Mouse (Mus musculus): ENCODE results near the gene Sult4a1. TPM values are rescaled to one million over a fixed set of nuclear protein-coding genes. Genes with fewer than 3 reads are reported as not detected.

The Sult4a1 gene
- total and polyA plus RNA-seq, 2 experiments from 2014 or later: 155 to 248 TPM

DNA sequence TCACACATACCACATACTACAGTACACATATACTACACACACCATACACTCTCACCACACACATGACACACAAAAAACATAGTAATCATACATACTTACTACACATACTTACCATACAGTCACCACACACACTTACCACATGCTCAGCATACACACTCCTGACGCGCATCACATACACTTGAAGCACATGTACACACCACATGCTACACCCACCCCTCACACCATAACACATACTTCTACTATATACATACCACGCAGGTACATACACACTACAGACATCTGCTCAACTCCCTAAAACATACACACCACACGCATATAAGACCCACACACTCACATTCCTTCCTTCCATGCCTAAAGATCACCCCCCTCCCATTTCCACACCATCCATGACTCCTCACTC is 52.3 kb downstream of the Sult4a1 start:
- Histone ChIP-seq H3K4me1 (ENCODE audit: insufficient read depth, low read length) (peaks cover 3% of the 10 kb centered on the region; the same call in 1 of the 2 replicates), H3K4me2 (ENCODE audit: low read depth, low read length) (no peak overlapping the region), H3K4me3 (ENCODE audit: low read length) (no peak overlapping the region), H3K9ac (replicated peaks; ENCODE audit: low read length) (no peak overlapping the region), H3K36me3 (ENCODE audit: insufficient read depth, low read length) (no peaks in the 10 kb centered on the region), H3K27me3 (ENCODE audit: insufficient read depth, low read length) (no peaks in the 10 kb centered on the region), H3K9me3 (ENCODE audit: low read length) (no peaks in the 10 kb centered on the region), H3K27ac (no peak overlapping the region)
- TF ChIP-seq CTCF (IDR thresholded peaks at IDR 0.05; ENCODE audit: low read depth): no peak
- WGBS: 95% methylated on average over 4 of the region's 4 CpGs
- no peak for DNase-seq (ENCODE audit: low spot score)
- peak; percentile 27 for ATAC-seq

- no peak for TF ChIP-seq CTCF (IDR thresholded peaks at IDR 0.05; ENCODE audit: low read depth)
- Histone ChIP-seq H3K4me2 (ENCODE audit: low read depth, low read length) (no peak overlapping the region), H3K9ac (replicated peaks; ENCODE audit: low read length) (no peak overlapping the region), H3K36me3 (ENCODE audit: insufficient read depth, low read length) (no peaks in the 10 kb centered on the region), H3K4me3 (ENCODE audit: low read length) (no peak overlapping the region), H3K9me3 (ENCODE audit: low read length) (no peaks in the 10 kb centered on the region), H3K27me3 (ENCODE audit: insufficient read depth, low read length) (no peaks in the 10 kb centered on the region), H3K4me1 (ENCODE audit: insufficient read depth, low read length) (peaks cover 3% of the 10 kb centered on the region; the same call in 1 of the 2 replicates), H3K27ac (no peak overlapping the region)
- ATAC-seq (no peak), DNase-seq (ENCODE audit: low spot score) (no peak)
- WGBS: 79% methylated on average over 9 of the region's 9 CpGs
Observed at GRCm38 (mm10) chr15:84052390-84052789, 53.2 kb downstream of the Sult4a1 start.

GRCm38 (mm10) chr15:84049570-84049969 is 56.0 kb downstream of the Sult4a1 start:
- no peak overlapping the region for H3K4me2 ChIP-seq (ENCODE audit: low read depth, low read length)
- WGBS: 66% methylated on average over 7 of the region's 7 CpGs
- DNase-seq (ENCODE audit: low spot score) (no peak), ATAC-seq (no peak)
- H3K36me3 ChIP-seq (ENCODE audit: insufficient read depth, low read length): no peaks in the 10 kb centered on the region
- no peak overlapping the region for H3K4me3 ChIP-seq (ENCODE audit: low read length)
- H3K9me3 ChIP-seq (ENCODE audit: low read length): no peaks in the 10 kb centered on the region; the same call in 1 of the 2 replicates
- no peak overlapping the region for H3K9ac ChIP-seq (replicated peaks; ENCODE audit: low read length)
- H3K27ac ChIP-seq: no peak overlapping the region
- TF ChIP-seq CTCF (IDR thresholded peaks at IDR 0.05; ENCODE audit: low read depth): no peak
- H3K27me3 ChIP-seq (ENCODE audit: insufficient read depth, low read length): no peaks in the 10 kb centered on the region
- peaks cover 3% of the 10 kb centered on the region; the same call in 1 of the 2 replicates for H3K4me1 ChIP-seq (ENCODE audit: insufficient read depth, low read length)

DNA sequence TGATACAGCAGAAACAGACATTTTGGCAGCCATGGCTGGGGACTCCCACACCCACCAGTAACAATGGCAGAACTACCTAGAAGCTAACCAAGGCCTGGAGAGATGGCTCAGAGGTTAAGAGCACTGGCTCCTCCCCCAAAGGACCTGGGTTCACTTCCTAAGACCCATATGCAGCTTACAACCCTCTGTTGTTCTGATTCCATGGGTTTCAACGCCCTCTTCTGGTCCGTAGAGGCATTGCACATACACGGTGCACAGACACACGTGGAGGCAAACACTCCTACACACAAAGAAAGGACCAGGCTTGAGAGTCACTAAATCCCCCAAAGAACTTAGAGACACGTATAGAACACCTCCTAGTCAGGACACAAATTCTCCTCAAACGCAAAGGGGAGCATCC is 60.0 kb downstream of the Sult4a1 start:
- ATAC-seq: no peak
- no peak overlapping the region for H3K27ac ChIP-seq
- H3K36me3 ChIP-seq (ENCODE audit: insufficient read depth, low read length): no peaks in the 10 kb centered on the region
- no peaks in the 10 kb centered on the region; the same call in 1 of the 2 replicates for H3K9me3 ChIP-seq (ENCODE audit: low read length)
- H3K4me3 ChIP-seq (ENCODE audit: low read length): no peak overlapping the region
- H3K4me1 ChIP-seq (ENCODE audit: insufficient read depth, low read length): no peaks in the 10 kb centered on the region
- WGBS: 93% methylated on average over 6 of the region's 6 CpGs
- no peaks in the 10 kb centered on the region for H3K27me3 ChIP-seq (ENCODE audit: insufficient read depth, low read length)
- DNase-seq (ENCODE audit: low spot score): no peak
- H3K4me2 ChIP-seq (ENCODE audit: low read depth, low read length): no peak overlapping the region
- H3K9ac ChIP-seq (replicated peaks; ENCODE audit: low read length): no peak overlapping the region
- no peak for TF ChIP-seq CTCF (IDR thresholded peaks at IDR 0.05; ENCODE audit: low read depth)

DNA sequence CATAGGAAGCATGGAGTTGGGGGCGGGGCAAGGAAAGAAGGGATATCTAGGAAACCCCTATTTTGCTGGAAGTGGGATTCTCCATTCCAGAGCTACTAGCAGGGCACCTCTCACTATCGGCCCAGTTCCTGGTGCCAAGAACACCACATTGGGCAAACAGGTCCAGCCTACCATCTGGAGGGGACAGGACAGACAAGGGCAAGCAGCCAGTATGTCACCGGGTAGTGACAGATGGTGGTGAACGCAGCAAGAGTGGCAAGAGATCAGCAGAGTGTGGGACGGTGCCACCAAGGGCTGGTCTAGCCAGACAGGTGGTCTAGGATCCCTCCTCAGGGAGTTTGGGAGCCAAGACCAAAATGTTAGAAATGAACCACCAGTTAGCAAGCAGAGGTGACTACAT is 68.5 kb downstream of the Sult4a1 start:
- Histone ChIP-seq H3K4me2 (ENCODE audit: low read depth, low read length) (no peak overlapping the region), H3K4me1 (ENCODE audit: insufficient read depth, low read length) (no peaks in the 10 kb centered on the region; the same call in 1 of the 2 replicates), H3K27me3 (ENCODE audit: insufficient read depth, low read length) (no peaks in the 10 kb centered on the region), H3K4me3 (ENCODE audit: low read length) (no peak overlapping the region), H3K36me3 (ENCODE audit: insufficient read depth, low read length) (no peaks in the 10 kb centered on the region), H3K27ac (no peak overlapping the region), H3K9ac (replicated peaks; ENCODE audit: low read length) (no peak overlapping the region), H3K9me3 (ENCODE audit: low read length) (no peaks in the 10 kb centered on the region)
- 62% methylated on average over 5 of the region's 5 CpGs for WGBS
- ATAC-seq (peak; percentile 78), DNase-seq (ENCODE audit: low spot score) (peak; percentile 76)
- no peak for TF ChIP-seq CTCF (IDR thresholded peaks at IDR 0.05; ENCODE audit: low read depth)

Other genes with a start within 250 kb of the Sult4a1 start
- gene Efcab6, start 40.4 kb downstream of the Sult4a1 start, total RNA-seq (2014; rRNA removed): 0.52 and 6.8 TPM in 2 replicates
- gene Efcab6, start 40.4 kb downstream of the Sult4a1 start, polyA plus RNA-seq (2015; fragmentation: Nextera tagmentation; extraction: Ambion mirVana): 0.42 and 1.6 TPM in 2 replicates
- gene Pnpla5, start 17.4 kb upstream of the Sult4a1 start, total RNA-seq (2014; rRNA removed): not detected in 2 replicates
- not detected in 2 replicates for gene Pnpla5, start 17.4 kb upstream of the Sult4a1 start, polyA plus RNA-seq (2015; fragmentation: Nextera tagmentation; extraction: Ambion mirVana)
- gene Pnpla3, start 62.1 kb upstream of the Sult4a1 start, total RNA-seq (2014; rRNA removed): 7.4 and 15.4 TPM in 2 replicates
- 6.2 and 7.9 TPM in 2 replicates for gene Pnpla3, start 62.1 kb upstream of the Sult4a1 start, polyA plus RNA-seq (2015; fragmentation: Nextera tagmentation; extraction: Ambion mirVana)
- 28.0 and 30.9 TPM in 2 replicates for gene Samm50, start 86.5 kb upstream of the Sult4a1 start, total RNA-seq (2014; rRNA removed)
- 92.3 and 93.6 TPM in 2 replicates for gene Samm50, start 86.5 kb upstream of the Sult4a1 start, polyA plus RNA-seq (2015; fragmentation: Nextera tagmentation; extraction: Ambion mirVana)
- 9.4 and 9.5 TPM in 2 replicates for gene Parvb, start 126.3 kb upstream of the Sult4a1 start, total RNA-seq (2014; rRNA removed)
- 4.3 and 6.2 TPM in 2 replicates for gene Parvb, start 126.3 kb upstream of the Sult4a1 start, polyA plus RNA-seq (2015; fragmentation: Nextera tagmentation; extraction: Ambion mirVana)
- 1.1 and 1.4 TPM in 2 replicates for gene Parvg, start 218.3 kb upstream of the Sult4a1 start, total RNA-seq (2014; rRNA removed)
- 1.8 and 1.9 TPM in 2 replicates for gene Parvg, start 218.3 kb upstream of the Sult4a1 start, polyA plus RNA-seq (2015; fragmentation: Nextera tagmentation; extraction: Ambion mirVana)

Measured in hindbrain, postnatal 0 days (tissue).